Mouse (Mus musculus) stomach, postnatal 0 days (tissue): ENCODE results near the gene Mettl7a2.

ENCODE experiments used
- CTCF ChIP-seq: IDR thresholded peaks from 2 replicates; pipeline ENCODE4 v1.5.1; 2016; ENCODE audit warnings: antibody characterized with exemption, low read depth, mild to moderate bottlenecking, moderate library complexity
- EP300 ChIP-seq: optimal IDR thresholded peaks from 2 replicates; pipeline ENCODE3; 2016; ENCODE audit warnings: antibody characterized with exemption

DNA sequence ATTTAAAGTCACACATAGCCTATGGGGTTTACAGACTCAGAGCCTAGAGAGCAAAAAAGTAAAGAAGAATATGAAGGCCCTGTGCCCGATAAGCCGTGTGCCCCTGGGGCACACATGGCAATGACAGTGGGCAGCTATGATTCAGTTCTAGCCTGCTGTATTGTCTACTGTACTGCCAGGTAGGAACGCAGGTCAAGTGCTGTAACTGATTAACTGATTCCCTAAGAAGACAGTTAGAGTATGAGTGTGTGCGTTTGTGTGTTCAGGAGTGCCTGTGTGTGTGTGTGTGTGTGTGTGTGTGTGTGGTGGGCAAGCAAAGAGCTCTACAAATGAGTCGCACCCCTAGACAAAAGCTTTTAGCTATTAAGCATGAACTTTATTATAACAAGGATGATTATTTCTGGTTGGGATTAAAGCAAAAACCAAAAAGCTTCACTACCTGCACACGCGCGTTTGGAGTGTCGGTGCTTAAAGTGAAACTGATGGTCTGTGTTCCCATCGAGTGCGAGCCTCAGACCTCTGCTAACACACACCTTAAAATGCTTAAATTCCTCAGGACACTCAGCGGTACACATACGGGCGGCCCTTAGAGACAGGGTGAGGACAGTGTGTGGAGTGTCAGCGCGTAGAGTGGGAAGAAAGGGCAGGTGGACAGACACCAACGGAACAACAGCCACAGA lies 34.7 kb downstream of the Mettl7a2 start:
- TF ChIP-seq CTCF (no peak), EP300 (no peak)
